Mouse (Mus musculus) myocyte (in vitro differentiated cells): ENCODE data around the gene Acoxl.

ENCODE experiments used
- CEBPB ChIP-seq: IDR thresholded peaks from 2 replicates; pipeline ENCODE4 v1.6.1; 2011; ENCODE audit warnings: mild to moderate bottlenecking, moderate library complexity; ENCODE audit not compliant: poor library complexity, insufficient read depth, severe bottlenecking
- E2F4 ChIP-seq: IDR thresholded peaks from one replicate; pipeline ENCODE4 v1.6.1; 2011; ENCODE audit warnings: mild to moderate bottlenecking, control low read depth, moderate library complexity; ENCODE audit not compliant: insufficient read depth
- MAX ChIP-seq: IDR thresholded peaks from one replicate; pipeline ENCODE4 v1.6.1; 2011; ENCODE audit warnings: low read depth, mild to moderate bottlenecking, control low read depth
- MYOD1 ChIP-seq, 3 experiments: IDR thresholded peaks; one replicate each; pipeline ENCODE4 v1.6.1; 2011; ENCODE audit warnings: control low read depth in 2 of 3, low read depth in 2 of 3, mild to moderate bottlenecking in 2 of 3, moderate library complexity in 1 of 3; ENCODE audit not compliant: insufficient read length in 2 of 3, control insufficient read depth in 1 of 3
- POLR2A ChIP-seq: IDR thresholded peaks from one replicate; pipeline ENCODE4 v1.6.1; 2011; ENCODE audit warnings: low read depth, mild to moderate bottlenecking, control low read depth, moderate library complexity; ENCODE audit not compliant: insufficient read length
- POLR2AphosphoS2 ChIP-seq: IDR thresholded peaks from one replicate; pipeline ENCODE4 v1.6.1; 2011; ENCODE audit warnings: low read depth, control low read depth; ENCODE audit not compliant: insufficient read length
- TCF12 ChIP-seq: IDR thresholded peaks from one replicate; pipeline ENCODE4 v1.6.1; 2011; ENCODE audit warnings: mild to moderate bottlenecking, control low read depth; ENCODE audit not compliant: poor library complexity, insufficient read depth, severe bottlenecking
- USF1 ChIP-seq: IDR thresholded peaks from one replicate; pipeline ENCODE4 v1.6.1; 2011; ENCODE audit warnings: low read depth, mild to moderate bottlenecking, control low read depth, moderate library complexity

- TF ChIP-seq CEBPB (no peak), TCF12 (no peak), POLR2A (no peak), MAX (no peak), POLR2AphosphoS2 (no peak), USF1 (no peak), E2F4 (no peak), MYOD1 (IDR thresholded peaks at IDR 0.05; ENCODE audit: control insufficient read depth in 1 of 3, insufficient read length in 2 of 3, low read depth in 2 of 3) (no peak)
Observed at GRCm38 (mm10) chr2:128073603-128074002, 234.9 kb downstream of the Acoxl start.
